Mouse (Mus musculus) heart, adult 8-10 months (tissue): ENCODE results near the gene Exoc3l4. TPM values are rescaled to one million over a fixed set of nuclear protein-coding genes. Genes with fewer than 3 reads are reported as not detected.

Experiments
- DNase-seq: peaks from one replicate; pipeline ENCODE4 v3.0.0; 2022; ENCODE audit warnings: low spot score
- total RNA-seq, 4 experiments: library from RNA; stranded (reverse); gene quantifications; 2 replicates each; pipeline ENCODE4 v1.2.4; 2022

Gene Exoc3l4
- total RNA-seq, 4 experiments from 2014 or later: 2.1 to 3.6 (median 3.0) TPM

GRCm38 (mm10) chr12:111434164-111434744 is 17.4 kb downstream of the Exoc3l4 start:
- no peak for DNase-seq

GRCm38 (mm10) chr12:111434745-111435327 is 18.0 kb downstream of the Exoc3l4 start:
- no peak for DNase-seq

GRCm38 (mm10) chr12:111436170-111436569 is 19.4 kb downstream of the Exoc3l4 start:
- no peak for DNase-seq

GRCm38 (mm10) chr12:111436640-111437039 is 19.8 kb downstream of the Exoc3l4 start:
- no peak for DNase-seq

- DNase-seq: no peak
These were observed 20.5 kb downstream of the Exoc3l4 start for GRCm38 (mm10) chr12:111437222-111437900.

- no peak for DNase-seq
These were observed 22.0 kb downstream of the Exoc3l4 start for GRCm38 (mm10) chr12:111438850-111439249.

GRCm38 (mm10) chr12:111440701-111441373 is 24.0 kb downstream of the Exoc3l4 start:
- no peak for DNase-seq

GRCm38 (mm10) chr12:111441523-111441922 is 24.7 kb downstream of the Exoc3l4 start:
- DNase-seq: no peak

- peak; percentile 87 for DNase-seq
These were observed 25.6 kb downstream of the Exoc3l4 start, which contains the start of gene Tnfaip2 for GRCm38 (mm10) chr12:111442309-111443010. Gene Tnfaip2, plus strand, starts transcription at chr12:111442469.

- DNase-seq: no peak
These were observed 26.4 kb downstream of the Exoc3l4 start for GRCm38 (mm10) chr12:111443011-111443870.

- DNase-seq: no peak
These were observed 27.4 kb downstream of the Exoc3l4 start for GRCm38 (mm10) chr12:111443921-111444831.

GRCm38 (mm10) chr12:111445161-111445889 is 28.5 kb downstream of the Exoc3l4 start:
- DNase-seq: no peak

- DNase-seq: no peak
These were observed 29.2 kb downstream of the Exoc3l4 start for GRCm38 (mm10) chr12:111445890-111446613.

GRCm38 (mm10) chr12:111446745-111447144 is 29.9 kb downstream of the Exoc3l4 start:
- DNase-seq: no peak

GRCm38 (mm10) chr12:111447350-111447749 is 30.5 kb downstream of the Exoc3l4 start:
- no peak for DNase-seq

GRCm38 (mm10) chr12:111447898-111448760 is 31.3 kb downstream of the Exoc3l4 start:
- DNase-seq: no peak
